Mouse (Mus musculus) CH12F3 (cell line): ENCODE data around the gene Nap1l3.

Experiments
- in situ Hi-C: fragments of 300-500 bp; cut with MboI; formaldehyde crosslinking; loops from 2 replicates; pipeline ENCODE4 v1.14.3; 2020; ENCODE audit warnings: low sequenced_read_pairs

Gene Nap1l3

GRCm38 (mm10) chrX:122396781-122397581, at the start of gene Nap1l3:
Gene Nap1l3 (minus strand): TSS chrX:122397401.
- in situ Hi-C loops, result no loop called here

- in situ Hi-C loops, result no loop called here
These were observed 451 bp upstream of the Nap1l3 start for GRCm38 (mm10) chrX:122397652-122398051.
